Mouse (Mus musculus) frontal cortex, adult 2 months (tissue): ENCODE measurements around the gene Slc25a26. TPM values are rescaled to one million over a fixed set of nuclear protein-coding genes. Genes with fewer than 3 reads are reported as not detected.

Experiments used
- DNase-seq, 2 experiments: peaks; one replicate each; pipeline ENCODE4 v3.0.0; 2022; ENCODE audit warnings: low spot score in 1 of 2; ENCODE audit errors: extremely low spot score in 1 of 2
- polyA plus RNA-seq: library from polyadenylated mRNA; depleted of rRNA; stranded (reverse); fragments of >200 nt; gene quantifications from 2 replicates; pipeline ENCODE4 v1.2.3, GENCODE M21; 2012

Slc25a26 gene
- polyA plus RNA-seq, 1 experiment, result 21.1 TPM

DNA sequence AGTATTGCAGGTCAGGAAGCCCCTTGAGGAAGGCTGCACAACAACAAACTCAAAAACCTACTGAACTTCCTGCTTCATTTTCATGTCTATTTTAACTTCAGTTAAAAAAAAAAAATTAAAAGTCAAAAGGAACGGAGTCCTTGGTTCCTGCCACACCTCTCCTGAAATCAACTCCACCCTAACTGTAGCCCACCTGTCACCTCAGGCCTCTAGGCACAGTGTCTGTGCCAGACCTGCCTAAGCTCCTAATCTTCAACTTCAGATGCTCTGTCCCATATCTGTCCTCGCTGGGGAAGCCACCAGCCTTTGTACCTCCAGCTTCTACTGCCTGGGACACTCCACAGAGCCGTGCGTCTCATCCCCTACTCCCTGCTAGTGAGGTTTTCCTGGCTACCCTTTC lies 134.1 kb downstream of the Slc25a26 start:
- no peak for DNase-seq

DNA sequence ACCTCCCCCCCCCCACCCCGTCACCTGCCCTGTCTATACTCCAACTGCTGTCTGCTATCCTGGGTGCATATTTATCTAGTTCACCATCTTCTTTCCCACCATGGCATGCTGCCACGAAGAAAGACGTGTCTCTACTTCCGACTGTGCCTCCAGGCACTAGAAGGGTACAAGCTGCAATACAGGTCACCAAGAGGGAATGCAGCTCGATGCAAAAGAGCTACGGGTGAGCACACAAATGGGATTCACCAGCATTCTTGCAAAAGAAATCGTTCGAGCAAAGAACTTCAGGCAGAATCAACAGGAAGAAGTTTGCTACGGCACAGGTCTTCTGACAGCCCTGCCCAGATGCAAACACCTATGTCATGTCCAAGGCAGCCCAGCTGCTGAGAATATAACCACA lies 134.6 kb downstream of the Slc25a26 start:
- DNase-seq, result no peak

DNA sequence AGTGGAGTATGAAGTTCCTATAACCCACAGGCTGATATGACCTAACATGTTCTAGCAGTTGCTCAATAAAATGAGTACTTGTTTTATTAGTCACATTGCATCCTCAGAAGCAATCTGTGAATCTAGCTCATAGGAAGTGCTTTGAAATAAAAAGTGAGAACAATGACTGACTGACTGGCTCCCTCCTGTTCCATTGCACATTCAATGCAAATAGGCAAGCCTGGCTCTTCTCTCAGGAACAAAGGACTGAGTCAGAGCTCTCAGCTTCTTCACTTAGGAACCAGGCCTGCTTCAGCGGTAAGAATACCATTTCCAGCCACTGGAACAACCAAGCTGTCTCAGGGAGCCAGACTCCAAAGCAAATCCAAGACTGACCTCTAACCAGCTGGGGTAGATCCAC lies 135.2 kb downstream of the Slc25a26 start:
- DNase-seq, result no peak

DNA sequence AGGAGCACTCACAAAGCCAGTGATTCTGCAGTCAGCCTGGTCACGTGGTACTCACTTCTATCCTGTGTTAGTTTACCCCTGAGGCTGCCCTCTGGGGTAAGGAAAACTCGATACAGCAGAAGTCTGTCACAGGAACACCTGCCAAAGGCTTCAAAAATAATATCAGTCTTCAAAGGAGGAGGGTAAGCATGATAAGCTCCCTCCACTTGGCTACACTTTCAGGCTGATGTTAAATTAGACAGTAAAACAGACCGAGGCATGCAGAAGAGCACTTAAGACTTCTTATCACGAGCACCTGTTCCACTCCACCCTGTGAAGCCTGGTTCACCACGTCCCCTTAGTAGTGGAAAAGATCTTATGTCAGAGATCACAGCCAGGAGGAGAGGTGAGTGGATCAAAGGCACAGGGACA lies 136.9 kb downstream of the Slc25a26 start:
- no peak for DNase-seq

DNA sequence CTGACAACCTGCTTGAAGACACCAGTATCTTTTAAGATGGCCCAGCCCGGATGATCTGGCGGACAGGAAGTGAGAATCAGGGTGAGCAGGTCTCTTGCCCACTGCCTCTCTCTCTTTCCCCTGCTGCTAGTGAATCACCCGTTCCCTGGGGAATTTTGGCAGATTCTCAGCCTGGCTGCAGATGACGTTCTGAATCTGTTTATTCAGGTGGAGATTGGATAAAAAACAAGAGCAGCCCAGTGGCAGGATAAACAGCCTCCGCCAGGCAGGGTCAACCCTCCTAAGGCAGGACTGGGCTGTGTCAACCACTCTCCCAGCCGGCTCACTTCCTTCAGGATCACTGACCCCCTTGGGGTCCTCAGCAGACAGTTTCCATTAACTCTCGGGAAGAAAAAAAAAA lies 140.2 kb downstream of the Slc25a26 start:
- peak in 1 of 2 experiments; percentile 66 for DNase-seq

DNA sequence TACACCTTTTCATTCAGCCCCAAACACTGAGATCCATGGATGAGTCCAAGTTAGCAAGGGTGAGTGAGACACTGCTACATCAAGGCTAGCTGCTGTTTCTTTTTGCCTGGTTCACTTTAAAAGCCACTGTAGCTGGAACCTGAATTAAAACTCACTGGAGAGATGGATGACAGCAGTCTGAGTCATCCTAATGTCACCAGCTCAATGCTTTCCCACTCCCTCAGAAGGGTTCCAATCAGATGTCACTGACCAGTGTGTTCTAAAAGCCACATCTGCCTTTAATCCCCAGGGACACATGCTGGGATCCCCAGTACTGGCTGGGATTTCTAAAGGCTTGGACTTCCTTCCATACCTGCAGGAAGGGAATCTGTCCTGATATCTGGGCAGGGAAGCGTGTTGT lies 141.9 kb downstream of the Slc25a26 start:
- DNase-seq, result no peak

DNA sequence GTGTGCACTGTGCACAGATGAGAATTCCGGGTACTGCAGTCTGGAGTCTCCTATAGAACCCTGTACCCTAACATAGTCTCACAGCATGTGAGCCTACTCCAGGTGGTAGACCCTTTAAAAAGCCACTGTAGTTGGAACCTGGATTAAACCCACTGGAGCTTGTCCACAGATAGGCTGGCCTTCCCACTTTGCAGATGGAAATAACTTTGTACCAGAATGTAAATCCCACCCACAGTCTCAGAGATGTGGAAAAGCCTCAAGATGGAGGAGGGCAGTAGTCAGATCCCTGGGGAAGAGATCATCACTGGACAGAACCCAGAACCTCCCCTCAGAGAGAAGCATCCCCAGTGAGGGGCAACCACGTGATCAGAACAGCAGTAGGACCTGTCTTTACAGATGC lies 143.9 kb downstream of the Slc25a26 start:
- DNase-seq, result no peak

DNA sequence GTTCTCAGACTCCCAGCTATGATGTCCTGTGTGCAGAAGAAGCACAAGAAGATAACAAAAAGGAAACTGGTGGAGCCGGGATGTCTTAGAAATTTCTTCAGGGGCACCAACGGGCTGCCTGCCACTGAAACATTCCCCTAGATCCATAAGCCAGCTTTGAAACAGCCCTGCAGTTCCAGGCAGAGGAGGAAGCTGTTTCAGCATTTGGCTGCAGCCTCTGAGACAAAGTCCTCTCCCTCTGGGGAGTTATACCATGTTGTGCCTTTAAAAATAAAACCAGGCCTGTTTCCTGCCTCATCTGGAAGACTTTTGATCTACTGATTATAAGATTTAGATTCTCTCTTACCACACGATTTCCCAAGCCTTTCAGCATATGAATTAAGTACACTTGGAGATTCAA lies 144.5 kb downstream of the Slc25a26 start:
- DNase-seq, result no peak

DNA sequence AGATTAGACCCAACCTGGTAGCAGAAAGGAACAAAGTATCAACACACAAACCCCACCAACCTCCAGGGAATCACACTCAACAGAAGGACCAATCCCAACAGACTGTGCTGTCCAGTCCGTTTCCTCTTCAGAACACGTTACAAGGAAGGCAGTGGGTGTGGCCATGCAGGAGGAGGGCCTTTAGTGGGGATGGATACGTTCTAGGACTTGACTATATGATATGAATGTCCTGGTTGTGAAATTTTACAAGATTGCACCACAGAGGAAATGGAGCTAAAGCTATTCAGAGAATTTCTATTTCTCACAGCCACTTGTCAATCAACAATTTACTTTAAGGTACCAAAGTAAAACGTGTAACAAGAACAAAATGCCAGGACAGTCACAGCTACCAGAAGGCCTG lies 145.6 kb downstream of the Slc25a26 start:
- DNase-seq, result no peak

DNA sequence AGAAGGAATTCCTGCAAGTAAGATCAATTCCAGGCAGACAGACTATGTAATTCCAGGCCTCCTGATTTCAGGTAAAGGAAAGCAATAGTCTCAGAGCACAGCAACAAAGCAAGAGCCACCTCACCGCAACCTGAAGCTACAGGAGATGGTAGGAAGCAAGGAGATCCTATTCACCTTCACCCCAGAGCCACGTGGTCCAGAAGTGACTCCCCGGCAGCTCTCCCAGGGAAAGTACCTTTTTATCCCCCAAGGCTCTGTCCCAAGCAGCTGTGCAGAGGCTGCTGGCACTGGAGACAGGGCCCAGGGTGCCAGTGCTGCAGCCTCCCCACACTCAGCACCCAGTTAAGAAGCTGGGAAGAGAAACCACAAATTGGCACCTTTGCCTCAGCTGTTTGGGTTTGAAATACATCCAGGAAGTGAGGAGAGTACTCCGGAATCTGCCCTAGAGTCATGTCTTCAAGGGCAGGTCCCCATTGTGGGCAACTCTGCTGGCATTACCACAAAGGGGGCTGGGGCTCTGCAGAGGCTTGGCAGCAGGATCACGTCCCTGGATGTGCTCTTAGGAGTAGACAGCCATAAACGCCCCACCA lies 146.2 kb downstream of the Slc25a26 start:
- DNase-seq, result no peak

DNA sequence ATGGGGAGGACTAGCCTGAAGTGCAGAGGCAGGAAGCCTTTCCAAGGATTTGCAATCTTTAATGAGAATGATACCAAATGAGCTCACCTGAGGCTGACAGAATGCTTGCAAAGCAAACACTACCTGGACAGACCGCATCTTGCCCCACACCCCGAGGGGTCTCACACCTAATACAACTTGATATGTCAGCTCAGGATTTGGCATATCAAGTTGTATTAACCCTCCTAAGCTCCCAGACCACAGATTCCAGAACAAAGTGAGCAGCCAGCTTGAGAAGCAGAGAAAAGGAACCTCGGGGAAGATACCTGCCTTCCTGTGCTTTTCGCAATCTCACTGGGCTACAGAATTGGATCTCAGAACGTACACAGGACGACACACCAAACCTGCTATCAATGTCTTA lies 146.8 kb downstream of the Slc25a26 start:
- DNase-seq, result no peak

DNA sequence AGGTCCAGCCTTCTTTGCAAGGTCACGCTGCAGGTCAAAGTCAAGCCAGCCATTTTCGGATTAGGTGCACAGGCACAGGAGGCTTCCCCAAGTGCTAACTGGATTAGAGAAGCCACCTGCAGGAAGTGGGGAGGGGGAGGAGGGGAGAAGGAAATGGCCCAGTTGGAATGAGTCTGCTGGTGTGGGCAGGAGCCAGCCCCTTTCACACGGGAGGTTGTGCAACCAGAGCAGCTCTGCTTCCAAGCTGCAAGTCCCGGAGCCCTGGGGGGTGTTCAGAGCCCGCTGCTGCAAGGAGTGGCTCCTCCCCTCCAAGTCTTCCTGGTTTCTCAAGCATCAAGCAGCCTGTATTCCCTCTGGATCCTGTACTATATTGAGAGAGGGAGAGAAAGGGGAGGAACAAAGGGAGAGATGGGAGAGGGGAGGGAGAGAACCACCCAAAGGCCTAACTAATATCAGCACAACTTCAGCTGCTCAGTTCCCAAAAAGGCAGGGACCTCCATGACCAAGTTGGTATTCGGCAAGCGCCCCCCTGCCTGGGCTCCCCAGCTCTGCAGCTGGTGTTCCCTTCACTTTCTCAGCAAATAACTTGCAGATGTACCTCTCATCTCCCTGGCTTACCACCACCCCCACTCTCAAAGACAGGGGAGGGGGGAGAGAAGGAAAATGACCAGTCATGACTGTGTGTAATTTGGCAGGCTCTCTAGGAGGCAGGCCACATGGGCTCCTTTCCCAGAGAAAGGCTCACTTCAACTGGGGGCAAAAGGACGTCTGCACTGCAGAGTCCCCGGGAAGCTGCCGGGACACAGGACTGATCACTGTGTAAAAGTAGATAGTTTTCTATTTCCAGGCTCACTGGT lies 147.7 kb downstream of the Slc25a26 start:
- DNase-seq, result peak in 1 of 2 experiments; percentile 48

DNA sequence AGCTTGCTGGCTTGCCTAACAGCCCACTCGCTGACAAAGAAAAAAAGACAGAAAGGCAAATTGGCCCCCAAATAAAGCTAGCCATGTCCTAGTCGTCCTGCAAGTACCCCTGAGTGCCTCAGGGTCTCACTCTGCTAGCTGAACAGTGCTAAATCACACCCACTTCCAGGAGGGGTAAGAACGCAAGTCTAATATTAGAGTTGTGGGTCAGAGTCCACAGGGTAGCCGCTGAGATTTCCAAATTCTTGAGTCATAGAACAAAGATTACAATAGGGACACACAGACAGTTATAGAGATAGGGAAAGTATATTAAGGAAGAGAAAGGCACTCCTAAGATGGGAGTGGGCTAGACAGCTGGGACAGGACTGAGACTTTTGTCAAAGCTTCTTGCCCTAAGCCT lies 148.4 kb downstream of the Slc25a26 start:
- DNase-seq, result no peak

DNA sequence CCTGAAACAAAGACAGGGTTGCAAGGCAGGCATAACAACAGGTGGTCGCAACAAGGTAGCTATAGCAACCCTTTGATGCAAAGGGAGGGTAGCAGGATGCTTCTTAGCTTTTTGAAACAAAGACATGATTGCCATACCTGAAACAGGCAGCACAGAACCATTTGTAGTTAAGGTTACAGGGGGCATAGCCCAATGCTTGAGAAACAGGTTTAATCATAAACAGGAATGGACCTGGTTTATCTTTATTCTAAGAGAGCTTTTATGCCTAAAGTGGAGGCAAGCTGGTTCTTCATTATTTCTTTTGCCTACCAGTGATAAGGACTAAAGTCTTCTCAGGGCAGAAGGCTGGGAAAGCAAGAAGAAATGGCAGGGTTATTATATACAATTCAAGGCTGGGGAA lies 149.5 kb downstream of the Slc25a26 start:
- no peak for DNase-seq

DNA sequence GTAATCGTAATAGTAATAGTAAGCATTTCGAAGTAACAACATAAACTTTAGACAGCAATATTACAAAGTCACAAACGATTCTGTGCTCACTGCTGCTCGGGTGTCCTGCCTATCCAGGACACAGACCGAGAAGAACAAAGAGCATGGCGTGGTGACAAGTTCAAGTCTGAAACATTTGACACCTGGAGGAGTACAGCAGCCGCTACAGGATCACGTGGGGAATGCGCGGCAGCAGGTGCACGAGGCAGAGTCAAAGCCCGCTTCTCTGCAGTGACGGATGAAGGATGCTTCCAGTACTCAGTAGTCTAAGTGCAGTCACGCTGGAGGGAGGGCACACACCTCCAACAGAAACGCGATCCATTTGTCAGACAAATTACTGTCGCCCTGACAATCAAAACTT lies 151.4 kb downstream of the Slc25a26 start:
- no peak for DNase-seq

DNA sequence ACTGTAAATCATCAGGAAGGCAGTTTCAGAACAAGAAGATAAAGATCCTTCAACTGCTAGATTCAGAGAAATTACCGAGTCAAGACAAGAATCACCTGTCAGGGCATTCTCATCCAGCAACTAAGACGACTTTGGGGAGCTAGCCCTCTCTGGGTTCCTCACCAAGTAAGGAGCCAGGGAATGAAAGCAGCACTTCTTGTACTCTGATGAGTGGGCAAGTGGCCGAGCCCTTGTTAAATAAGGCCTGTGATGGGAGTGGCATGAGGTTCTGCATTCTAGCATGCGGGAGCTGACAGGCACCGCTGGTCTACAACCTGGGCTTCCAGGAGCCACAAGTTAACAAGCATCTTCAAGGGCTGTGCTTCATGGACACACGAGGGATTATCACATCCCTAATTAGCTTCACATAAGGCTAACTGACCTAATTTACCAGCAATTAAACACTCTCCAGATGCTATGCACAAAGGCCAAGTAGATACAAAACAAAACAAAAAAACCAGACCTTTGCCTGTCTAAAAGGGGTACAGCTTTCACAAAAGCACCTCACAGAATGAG lies 152.6 kb downstream of the Slc25a26 start:
- no peak for DNase-seq

DNA sequence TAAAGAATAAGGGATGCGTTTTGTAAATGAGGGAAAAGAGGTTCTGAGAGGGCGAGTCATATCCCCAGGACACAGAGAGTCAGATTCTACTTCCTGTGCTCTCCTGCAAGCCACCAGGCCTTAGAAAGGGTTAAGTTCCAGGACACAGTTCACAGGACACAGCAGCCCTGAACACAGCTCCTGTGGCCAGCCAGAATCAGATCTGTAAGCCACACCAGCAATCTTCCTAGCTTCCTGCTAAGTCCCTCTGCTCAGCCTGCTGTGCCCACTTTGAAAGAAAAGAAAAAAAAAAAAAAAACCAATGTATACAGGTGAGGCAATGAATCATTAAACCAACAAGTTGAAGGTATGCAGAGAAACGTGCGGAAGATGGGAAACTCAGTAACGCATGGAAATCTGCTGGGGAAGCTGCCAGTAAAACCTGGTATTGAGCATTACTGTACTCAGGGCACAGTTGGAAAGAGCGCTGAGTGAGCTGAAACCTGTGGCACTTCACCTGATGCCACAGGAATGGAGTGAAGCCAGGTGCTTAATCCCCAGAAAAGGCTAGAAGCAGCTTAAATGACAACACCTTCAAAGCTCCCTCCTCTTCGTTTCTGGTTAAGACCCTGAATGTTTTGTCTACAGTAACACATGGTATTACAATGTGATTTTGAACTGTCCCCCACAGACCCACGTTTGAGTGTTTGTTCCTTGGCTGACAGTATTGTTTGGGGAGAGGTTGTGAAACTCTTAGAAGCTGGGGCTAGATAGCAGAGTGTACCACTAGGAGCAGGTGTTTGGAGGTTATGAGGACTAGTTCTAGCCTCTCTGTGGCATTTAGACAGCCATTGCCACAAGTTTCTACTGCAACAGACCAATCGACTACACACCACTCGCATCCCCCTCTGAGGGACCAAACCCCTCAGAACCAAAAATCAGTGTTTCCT lies 153.5 kb downstream of the Slc25a26 start:
- DNase-seq, result no peak
